Mouse (Mus musculus) cerebellum, adult 2 months (tissue): ENCODE data around the gene Sirt6. TPM values are rescaled to one million over a fixed set of nuclear protein-coding genes. Genes with fewer than 3 reads are reported as not detected.
"Not testable (repeated sequence)": the region's sequence is repeated elsewhere in the genome, so short reads cannot be mapped to it uniquely, and the experiment has no call there.

Experiments used
- DNase-seq, 2 experiments: peaks; one replicate each; pipeline ENCODE4 v3.0.0; 2021
- H3K27ac ChIP-seq: fragments of 200-500 bp; 2 replicates; pipeline ENCODE4 v1.5.1; 2012; ENCODE audit warnings: low read length, control low read depth, inconsistent platforms; ENCODE audit not compliant: insufficient read depth
- H3K27me3 ChIP-seq: fragments of 200-500 bp; 2 replicates; pipeline ENCODE4 v1.6.1; 2012; ENCODE audit warnings: inconsistent platforms, mild to moderate bottlenecking, low read length, moderate library complexity; ENCODE audit not compliant: control insufficient read depth, insufficient read depth
- H3K4me1 ChIP-seq: fragments of 200-500 bp; 2 replicates; pipeline ENCODE4 v1.6.1; 2011; ENCODE audit warnings: low read length; ENCODE audit not compliant: control insufficient read depth, insufficient read depth
- H3K4me3 ChIP-seq: fragments of 200-500 bp; replicated peaks from 2 replicates; pipeline ENCODE3; 2011; ENCODE audit warnings: mild to moderate bottlenecking, low read depth, low read length, control low read depth; ENCODE audit not compliant: insufficient read depth
- CTCF ChIP-seq: fragments of 200-500 bp; IDR thresholded peaks from 2 replicates; pipeline ENCODE4 v1.5.1; 2011; ENCODE audit warnings: low read depth, mild to moderate bottlenecking, control low read depth, low read length, moderate library complexity, borderline replicate concordance; ENCODE audit not compliant: insufficient read depth
- POLR2A ChIP-seq: fragments of 200-500 bp; IDR thresholded peaks from 2 replicates; pipeline ENCODE4 v1.6.1; 2011; ENCODE audit warnings: low read length, control low read depth, borderline replicate concordance; ENCODE audit not compliant: insufficient read depth
- WGBS: fragments of 180-500 bp; shearing (Covaris S2); methylation state at CpG from one replicate; pipeline ENCODE4 v1.1.7; 2018; 5-methylcytosine and 5-hydroxymethylcytosine counted together
- polyA plus RNA-seq: library from polyadenylated mRNA; depleted of rRNA; stranded (reverse); fragments of >200 nt; gene quantifications from 2 replicates; pipeline ENCODE4 v1.2.3, GENCODE M21; 2012

Gene Sirt6
- polyA plus RNA-seq, 1 experiment: 35.4 TPM

- Histone ChIP-seq H3K4me1 (peaks cover 22% of the 10 kb centered on the region), H3K27ac (peak overlapping the region; percentile 98), H3K27me3 (no peaks in the 10 kb centered on the region), H3K4me3 (peak overlapping the region; percentile 83)
- 48% methylated on average over 2 of the region's 2 CpGs for WGBS
- TF ChIP-seq CTCF (no peak), POLR2A (no peak)
- no peak for DNase-seq
These were observed 16.6 kb upstream of the Sirt6 start for GRCm38 (mm10) chr10:81644162-81644561.

DNA sequence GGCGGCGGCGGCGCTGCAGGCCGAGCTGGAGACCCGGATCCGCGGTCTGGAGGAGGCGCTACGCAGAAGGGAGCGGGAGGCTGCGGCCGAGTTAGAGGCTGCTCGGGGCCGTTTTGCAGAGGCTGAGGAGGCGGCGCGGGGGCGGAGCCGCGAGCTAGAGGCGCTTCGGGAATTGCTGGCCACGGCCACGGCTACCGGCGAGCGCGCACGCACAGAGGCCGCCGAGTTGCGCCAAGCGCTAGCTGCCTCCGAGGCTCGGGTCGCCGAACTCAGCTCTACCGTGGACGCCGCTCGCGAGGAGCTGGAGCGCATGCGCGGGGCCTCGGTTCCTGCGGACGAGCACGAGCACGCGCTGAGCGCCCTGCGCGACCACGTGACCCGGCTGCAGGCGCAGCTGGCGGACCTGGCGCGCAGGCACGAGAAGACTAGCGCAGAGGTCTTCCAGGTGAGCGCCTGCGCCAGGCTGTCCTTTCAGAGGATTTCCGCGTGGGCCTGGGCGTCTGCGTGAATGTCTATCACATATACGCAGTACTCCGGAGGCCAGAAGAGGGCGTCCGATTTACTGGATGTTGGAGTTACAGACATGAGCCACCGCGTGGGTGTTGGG, 16.0 kb upstream of the Sirt6 start:
- peak; percentile 98 to 99 for DNase-seq
- under 1% methylated on average over 74 of the region's 75 CpGs for WGBS
- peak overlapping the region; percentile 83 for H3K4me3 ChIP-seq

DNA sequence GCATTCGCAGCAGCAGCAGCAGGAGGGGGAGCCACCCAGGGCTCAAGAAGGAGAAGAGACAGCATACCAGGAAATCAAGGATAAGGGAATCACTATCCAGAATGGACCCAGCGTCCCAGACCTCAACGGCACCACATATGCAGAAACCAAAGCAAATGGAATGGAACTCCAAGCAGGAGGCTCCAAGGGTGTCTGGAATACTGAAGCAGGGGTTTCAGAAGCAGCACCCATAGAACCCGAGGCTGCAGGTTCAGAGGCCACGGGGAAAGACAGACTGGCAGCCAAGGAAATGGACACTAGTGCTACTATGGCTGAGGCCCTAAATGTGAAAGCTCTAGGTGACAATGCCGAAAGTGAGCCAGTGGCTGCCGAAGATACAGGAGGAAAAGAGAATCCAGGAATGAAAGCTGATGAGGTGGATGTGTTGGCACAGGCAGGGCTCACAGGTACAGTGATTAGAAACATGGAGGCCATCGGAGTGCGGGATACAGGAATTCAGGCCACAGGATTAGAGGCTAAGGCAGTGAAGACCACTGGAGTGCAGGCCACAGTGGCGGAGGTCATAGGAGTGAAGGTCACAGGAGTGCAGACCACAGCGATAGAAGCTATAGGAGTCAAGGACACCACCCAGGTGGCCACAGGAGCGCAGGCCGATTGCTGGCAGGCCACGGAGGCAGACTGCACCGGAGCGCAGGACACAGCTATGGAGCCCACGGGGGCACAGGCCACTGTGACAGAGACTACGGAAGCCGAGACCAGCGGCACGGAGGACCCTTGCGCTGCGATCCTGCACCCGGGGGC, 15.3 kb upstream of the Sirt6 start:
- WGBS: 9% methylated on average over 24 of the region's 24 CpGs
- peak overlapping the region; percentile 83 for H3K4me3 ChIP-seq
- H3K27ac ChIP-seq: peak overlapping the region; percentile 98
- H3K4me1 ChIP-seq: peaks cover 22% of the 10 kb centered on the region
- DNase-seq: no peak
- no peaks in the 10 kb centered on the region for H3K27me3 ChIP-seq
- TF ChIP-seq POLR2A (no peak), CTCF (no peak)

More for the DNA sequence above, 16.0 kb upstream of the Sirt6 start:
- peaks cover 22% of the 10 kb centered on the region for H3K4me1 ChIP-seq
- H3K27ac ChIP-seq: peak overlapping the region; percentile 98
- TF ChIP-seq POLR2A: no peak; the same call in none of the 2 replicates
- TF ChIP-seq CTCF: peak; percentile 43; the same call in 1 of the 2 replicates
- no peaks in the 10 kb centered on the region for H3K27me3 ChIP-seq

DNA sequence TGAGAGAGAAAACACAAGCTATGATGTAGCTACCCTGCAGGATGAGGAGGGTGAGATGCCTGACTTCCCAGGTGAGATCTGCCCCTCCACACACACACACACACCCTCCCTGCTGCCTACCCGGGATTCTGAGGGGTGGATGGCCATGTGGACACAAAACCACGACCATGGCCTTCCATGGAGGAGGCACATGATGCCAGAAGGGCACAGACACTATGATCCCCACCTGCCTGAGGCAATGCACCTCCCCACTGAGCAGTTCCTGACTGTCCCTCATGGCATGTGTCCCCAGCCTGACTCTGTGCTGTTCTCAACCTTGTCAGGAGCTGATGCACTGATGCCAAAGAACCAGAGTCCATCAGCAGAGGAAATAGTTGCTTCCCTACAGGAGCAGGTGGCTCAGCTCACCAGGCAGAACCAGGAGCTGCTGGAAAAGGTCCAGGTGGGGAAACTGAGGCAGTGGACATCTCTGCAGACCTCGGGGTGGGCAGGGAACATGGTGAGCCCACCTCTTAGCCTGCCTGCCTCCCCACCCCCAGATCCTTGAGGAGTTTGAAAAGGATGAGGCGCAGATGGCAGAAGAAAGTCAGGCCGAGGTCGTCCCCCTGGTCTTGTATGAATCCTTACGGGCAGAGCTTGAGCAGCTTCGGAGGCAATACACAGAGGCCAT, 14.5 kb upstream of the Sirt6 start:
- Histone ChIP-seq H3K4me1 (peaks cover 22% of the 10 kb centered on the region), H3K4me3 (peak overlapping the region; percentile 83), H3K27ac (peak overlapping the region; percentile 98), H3K27me3 (no peaks in the 10 kb centered on the region)
- peak; percentile 50 to 52 for DNase-seq
- WGBS: 61% methylated on average over 8 of the region's 8 CpGs
- TF ChIP-seq POLR2A: no peak
- TF ChIP-seq CTCF: no peak

DNA sequence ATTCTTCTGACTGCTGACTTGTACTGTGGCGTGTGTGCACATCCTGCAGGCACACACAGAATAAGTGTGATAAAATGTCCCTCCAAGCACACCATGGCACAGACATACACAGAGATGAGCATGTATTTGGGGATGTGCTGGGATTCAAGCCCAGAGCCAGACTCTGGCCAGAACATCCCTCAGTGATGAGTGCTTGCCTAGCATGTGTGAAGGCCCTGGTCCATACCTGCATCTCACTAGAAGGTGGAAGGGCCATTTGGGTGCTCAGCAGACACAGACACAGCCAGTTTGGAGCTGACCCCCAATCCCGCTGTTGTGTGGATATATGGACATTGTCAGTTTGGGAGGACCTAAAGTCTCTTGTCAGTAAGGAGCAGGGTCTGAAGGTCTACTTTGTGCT, 14.0 kb upstream of the Sirt6 start:
- TF ChIP-seq POLR2A: no peak
- TF ChIP-seq CTCF: no peak
- H3K4me3 ChIP-seq: no peak overlapping the region
- peak overlapping the region; percentile 98; the same call in 1 of the 2 replicates for H3K27ac ChIP-seq
- WGBS: 87% methylated on average over 2 of the region's 2 CpGs
- H3K27me3 ChIP-seq: no peaks in the 10 kb centered on the region
- peak in 1 of 2 experiments; percentile 17 for DNase-seq
- peaks cover 22% of the 10 kb centered on the region for H3K4me1 ChIP-seq

DNA sequence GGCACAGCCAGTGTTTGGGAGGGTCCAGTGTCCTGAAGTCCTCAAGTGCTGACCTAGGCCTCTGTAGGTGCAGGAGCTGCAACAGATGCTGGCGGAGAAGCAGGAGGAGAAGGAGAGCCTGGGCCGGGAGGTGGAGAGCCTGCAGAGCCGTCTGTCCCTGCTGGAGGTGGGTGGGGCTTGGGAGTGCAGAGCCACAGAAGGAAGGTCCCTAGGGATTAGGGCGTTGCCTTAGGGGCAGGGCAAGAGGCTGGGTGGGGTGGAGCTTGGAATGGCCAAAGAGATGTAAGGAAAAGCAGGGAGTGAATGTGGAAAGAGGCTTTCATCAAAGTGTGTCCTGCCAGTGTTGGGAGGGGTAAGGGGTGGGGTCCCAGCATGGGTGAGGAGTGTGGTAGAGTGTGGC, 13.2 kb upstream of the Sirt6 start:
- H3K4me3 ChIP-seq, H3K27ac ChIP-seq, H3K27me3 ChIP-seq: not testable (repeated sequence)
- DNase-seq: peak in 1 of 2 experiments; percentile 21
- 38% methylated on average over 4 of the region's 4 CpGs for WGBS
- peaks cover 22% of the 10 kb centered on the region for H3K4me1 ChIP-seq

DNA sequence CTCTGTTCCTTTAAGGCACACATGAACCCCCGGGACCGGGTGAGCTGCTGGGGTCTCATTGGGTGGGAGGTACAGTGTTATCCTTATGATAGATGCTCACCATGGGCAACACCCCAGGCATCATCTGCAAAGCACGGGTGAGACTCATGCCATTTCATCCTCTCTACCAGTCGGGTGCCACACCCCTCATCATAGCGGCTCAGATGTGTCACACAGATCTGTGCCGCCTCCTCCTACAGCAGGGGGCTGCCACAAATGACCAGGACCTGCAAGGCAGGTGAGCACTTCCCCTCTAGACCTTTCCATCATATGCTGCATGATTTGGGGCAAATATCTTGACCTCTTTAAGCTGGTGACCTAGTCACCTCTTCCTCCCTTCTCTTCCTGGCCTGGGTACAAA, 10.5 kb upstream of the Sirt6 start:
- DNase-seq: peak in 1 of 2 experiments; percentile 7
- WGBS: 67% methylated on average over 6 of the region's 6 CpGs
- Histone ChIP-seq H3K4me1 (peaks cover 18% of the 10 kb centered on the region), H3K27ac (no peak overlapping the region), H3K4me3 (no peak overlapping the region), H3K27me3 (no peaks in the 10 kb centered on the region)
- no peak for TF ChIP-seq CTCF
- TF ChIP-seq POLR2A: no peak
